Mouse (Mus musculus) heart, postnatal 0 days (tissue): ENCODE measurements around the gene Prok2. TPM values are rescaled to one million over a fixed set of nuclear protein-coding genes. Genes with fewer than 3 reads are reported as not detected.

Experiments
- ATAC-seq: fragments of 200-750 bp; cut with Nextera tagmentation; 2 replicates; pipeline ENCODE4 v1.8.0; 2017; ENCODE audit warnings: low read depth, moderate number of reproducible peaks, moderate library complexity; ENCODE audit not compliant: insufficient read depth
- DNase-seq: peaks from one replicate; pipeline ENCODE4 v3.0.0-alpha.2; 2016; ENCODE audit warnings: low spot score
- H3K27ac ChIP-seq: fragments of 300-500 bp; sonication (generic); 2 replicates; pipeline ENCODE4 v1.5.1; 2014; ENCODE audit warnings: low read depth, mild to moderate bottlenecking
- H3K27me3 ChIP-seq: fragments of 300-500 bp; sonication (generic); 2 replicates; pipeline ENCODE4 v1.6.1; 2014; ENCODE audit warnings: low read length, mixed read lengths; ENCODE audit not compliant: control insufficient read depth, insufficient read depth
- H3K36me3 ChIP-seq: fragments of 300-500 bp; sonication (generic); replicated peaks from 2 replicates; pipeline ENCODE4 v1.6.1; 2014; ENCODE audit warnings: low read length, mixed read lengths; ENCODE audit not compliant: control insufficient read depth, insufficient read depth
- H3K4me1 ChIP-seq: fragments of 300-500 bp; sonication (generic); 2 replicates; pipeline ENCODE4 v1.6.1; 2014; ENCODE audit warnings: antibody characterized with exemption; ENCODE audit not compliant: control insufficient read depth, insufficient read depth
- H3K4me2 ChIP-seq: fragments of 300-500 bp; sonication (generic); 2 replicates; pipeline ENCODE4 v1.6.1; 2014; ENCODE audit warnings: low read depth, mild to moderate bottlenecking, low read length, moderate library complexity
- H3K4me3 ChIP-seq: fragments of 300-500 bp; sonication (generic); 2 replicates; pipeline ENCODE4 v1.5.1; 2014; ENCODE audit warnings: low read depth, low read length
- H3K9ac ChIP-seq: fragments of 300-500 bp; sonication (generic); replicated peaks from 2 replicates; pipeline ENCODE4 v1.6.1; 2014; ENCODE audit warnings: low read depth, low read length, mixed read lengths
- H3K9me3 ChIP-seq: fragments of 300-500 bp; sonication (generic); replicated peaks from 2 replicates; pipeline ENCODE4 v1.6.1; 2016; ENCODE audit warnings: low read length; ENCODE audit not compliant: control insufficient read depth
- CTCF ChIP-seq: IDR thresholded peaks from 2 replicates; pipeline ENCODE4 v1.5.1; 2016; ENCODE audit warnings: antibody characterized with exemption, control low read depth, low read depth
- EP300 ChIP-seq: IDR thresholded peaks from 2 replicates; pipeline ENCODE4 v1.6.1; 2016; ENCODE audit warnings: antibody characterized with exemption, low read depth
- WGBS: fragments of 180-500 bp; shearing (Covaris S2); extraction: QIAGEN DNeasy Blood & Tissue Kit; methylation state at CpG from one replicate; pipeline ENCODE4 v1.1.7; 2014; 5-methylcytosine and 5-hydroxymethylcytosine counted together
- polyA plus RNA-seq: library from polyadenylated mRNA; unstranded; fragments of >200 nt; fragmentation: Nextera tagmentation; extraction: Ambion mirVana; gene quantifications from 2 replicates; pipeline ENCODE4 v1.2.1, GENCODE M21; 2015
- total RNA-seq: library from RNA; depleted of rRNA; stranded (reverse); fragments of >200 nt; gene quantifications from 2 replicates; pipeline ENCODE4 v1.2.3, GENCODE M21; 2014; ENCODE audit warnings: low replicate concordance; rRNA removed

Prok2 gene
- total RNA-seq (not detected in 2 replicates), polyA plus RNA-seq (0.11 TPM in 1 of 2 replicates, not detected in the other)

DNA sequence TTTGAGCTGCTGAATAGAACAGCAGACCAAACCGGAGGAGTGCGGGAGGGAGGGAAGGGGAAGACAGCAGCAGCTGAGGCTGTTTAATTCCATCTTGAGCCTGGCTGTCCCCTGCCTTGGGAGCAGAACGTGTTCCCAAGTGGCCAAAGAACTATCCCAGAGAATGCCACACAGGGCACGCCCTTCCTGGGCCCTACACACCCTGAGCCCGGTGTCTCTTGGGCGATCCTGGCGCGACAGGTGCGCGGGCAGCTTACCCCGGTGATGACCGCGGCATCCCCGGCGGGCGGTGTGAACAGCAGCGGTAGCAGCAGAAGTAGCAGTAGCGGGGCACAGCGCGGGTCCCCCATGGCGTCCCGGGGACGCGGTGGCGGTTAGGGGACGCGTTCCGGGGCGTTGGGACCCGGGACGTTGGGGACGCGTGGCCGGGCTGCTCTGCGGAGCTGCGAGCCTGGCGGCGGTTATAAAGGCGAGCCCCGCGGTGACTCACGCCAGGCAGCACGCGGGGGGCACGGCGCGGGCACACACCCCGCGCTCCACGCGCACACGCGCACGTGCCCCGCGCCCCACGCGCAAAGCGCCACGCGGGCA lies at the start of gene Prok2:
TSS of gene Prok2 (minus strand) at position 422 of the 591 bp plus-strand sequence.
- H3K27me3 ChIP-seq = peaks cover 61% of the 10 kb centered on the region
- DNase-seq = no peak
- under 1% methylated on average over 46 of the region's 61 CpGs for WGBS

DNA sequence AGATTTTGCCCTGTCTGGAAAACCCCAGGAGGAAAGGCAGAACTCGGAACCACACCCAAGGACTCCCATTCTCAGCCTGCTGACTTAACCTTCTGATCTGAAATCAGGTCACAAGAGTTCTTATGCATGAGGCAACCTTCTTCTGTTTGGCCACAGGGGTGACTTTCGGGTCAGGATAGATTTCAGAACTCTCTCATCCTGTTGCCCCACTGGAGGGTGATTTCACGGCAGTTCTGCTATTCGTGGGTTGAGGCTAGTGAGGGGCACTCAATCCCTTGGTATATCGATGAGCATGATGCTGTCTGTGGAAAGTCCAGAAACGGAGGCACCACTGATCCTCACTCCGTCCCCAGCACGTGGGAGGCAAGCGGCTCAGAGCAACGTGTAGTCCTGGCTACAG lies 48.5 kb upstream of the Prok2 start:
- Histone ChIP-seq H3K27me3 (no peaks in the 10 kb centered on the region), H3K27ac (no peak overlapping the region), H3K36me3 (no peaks in the 10 kb centered on the region), H3K9ac (no peak overlapping the region), H3K4me2 (no peak overlapping the region), H3K4me1 (no peaks in the 10 kb centered on the region), H3K9me3 (no peaks in the 10 kb centered on the region), H3K4me3 (no peak overlapping the region)
- ATAC-seq = no peak
- no peak for DNase-seq
- WGBS = 75% methylated on average over 10 of the region's 10 CpGs
- TF ChIP-seq CTCF (no peak), EP300 (no peak)

More for the DNA sequence above, at the start of gene Prok2:
- Histone ChIP-seq H3K9me3 (no peaks in the 10 kb centered on the region), H3K4me3 (peak within 1 kb of the TSS; percentile 44), H3K36me3 (no peaks in the 10 kb centered on the region), H3K27ac (no peak within 1 kb of the TSS), H3K4me2 (peak within 1 kb of the TSS; percentile 68), H3K4me1 (0 out of 2 replicates have a peak, but pooled peaks cover 6% of the 10 kb centered on the region), H3K9ac (no peak within 1 kb of the TSS)
- peak; percentile 27; the same call in 1 of the 2 replicates for ATAC-seq
- TF ChIP-seq EP300 = no peak
- no peak for TF ChIP-seq CTCF

DNA sequence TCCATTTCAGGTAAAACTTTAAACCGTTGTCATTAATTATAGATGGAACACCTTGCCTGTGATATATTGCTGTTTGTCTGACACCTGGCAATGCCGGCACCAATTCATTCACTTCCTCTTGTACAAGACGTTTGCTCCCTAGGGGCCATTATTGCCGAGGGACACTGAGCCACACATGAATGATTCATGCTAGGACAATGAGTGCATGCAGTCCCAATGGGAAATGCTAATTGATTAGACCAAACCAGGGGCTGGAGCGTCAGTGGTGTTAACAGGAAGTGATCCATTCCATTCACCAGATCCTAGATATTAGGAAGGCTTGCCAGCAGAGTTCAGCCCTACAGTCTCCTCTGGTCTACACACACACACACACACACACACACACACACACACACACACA lies 42.3 kb upstream of the Prok2 start:
- no peaks in the 10 kb centered on the region for H3K4me1 ChIP-seq
- no peak overlapping the region for H3K9ac ChIP-seq
- no peak overlapping the region for H3K27ac ChIP-seq
- no peak for TF ChIP-seq EP300
- TF ChIP-seq CTCF = no peak
- 40% methylated on average over 5 of the region's 5 CpGs for WGBS
- no peak overlapping the region for H3K4me2 ChIP-seq
- no peak overlapping the region for H3K4me3 ChIP-seq
- no peak for ATAC-seq
- no peaks in the 10 kb centered on the region for H3K36me3 ChIP-seq
- H3K9me3 ChIP-seq = no peaks in the 10 kb centered on the region
- no peak for DNase-seq
- no peaks in the 10 kb centered on the region for H3K27me3 ChIP-seq

DNA sequence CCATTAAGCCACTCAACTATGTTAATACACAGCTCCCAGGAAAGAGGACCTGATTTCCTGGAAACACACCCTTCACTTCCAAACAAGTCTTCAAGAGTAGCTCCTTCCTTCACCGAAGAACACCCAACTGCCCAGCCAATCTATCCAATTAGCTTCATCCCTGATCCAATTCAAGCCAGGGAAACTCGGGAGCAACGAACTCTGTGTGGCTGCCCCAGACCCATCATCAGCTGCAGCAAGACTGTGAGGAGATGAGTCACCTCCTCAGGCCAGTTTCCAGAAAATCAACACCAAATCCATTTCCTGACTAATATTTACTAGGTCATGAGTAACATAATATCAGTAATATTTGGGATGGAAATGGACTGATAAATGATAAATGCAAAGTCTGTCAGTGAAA lies 38.7 kb upstream of the Prok2 start:
- no peaks in the 10 kb centered on the region for H3K4me1 ChIP-seq
- H3K4me3 ChIP-seq = no peak overlapping the region
- no peak for DNase-seq
- WGBS = 63% methylated on average over 3 of the region's 3 CpGs
- H3K9ac ChIP-seq = no peak overlapping the region
- no peaks in the 10 kb centered on the region for H3K27me3 ChIP-seq
- H3K36me3 ChIP-seq = no peaks in the 10 kb centered on the region
- TF ChIP-seq EP300 (no peak), CTCF (no peak)
- no peak overlapping the region for H3K27ac ChIP-seq
- H3K9me3 ChIP-seq = no peaks in the 10 kb centered on the region
- no peak overlapping the region for H3K4me2 ChIP-seq
- ATAC-seq = no peak

GRCm38 (mm10) chr6:99762069-99762985 lies 36.1 kb upstream of the Prok2 start:
- WGBS = 70% methylated on average over 14 of the region's 14 CpGs

More at GRCm38 (mm10) chr6:99762069-99762985, 36.1 kb upstream of the Prok2 start:
- Histone ChIP-seq H3K4me1 (no peaks in the 10 kb centered on the region), H3K4me3 (no peak overlapping the region), H3K9me3 (no peaks in the 10 kb centered on the region), H3K27ac (no peak overlapping the region), H3K36me3 (no peaks in the 10 kb centered on the region), H3K27me3 (no peaks in the 10 kb centered on the region), H3K9ac (no peak overlapping the region), H3K4me2 (no peak overlapping the region)
- DNase-seq = no peak
- ATAC-seq = no peak
- TF ChIP-seq CTCF (no peak), EP300 (no peak)
